Mouse (Mus musculus) embryonic facial prominence, embryonic 11.5 days (tissue): ENCODE measurements around the gene Cd101. TPM values are rescaled to one million over a fixed set of nuclear protein-coding genes. Genes with fewer than 3 reads are reported as not detected.

ENCODE experiments used
- ATAC-seq: fragments of 200-750 bp; cut with Nextera tagmentation; replicated peaks from 2 replicates; pipeline ENCODE4 v1.8.0; 2017; ENCODE audit warnings: low read depth; ENCODE audit not compliant: insufficient number of reproducible peaks, low FRiP score, low TSS enrichment
- DNase-seq: peaks from one replicate; pipeline ENCODE4 v3.0.0-alpha.2; 2015; ENCODE audit warnings: low spot score
- H3K27ac ChIP-seq: fragments of 300-500 bp; sonication (generic); replicated peaks from 2 replicates; pipeline ENCODE4 v1.5.1; 2014; ENCODE audit warnings: mild to moderate bottlenecking, low read depth, low read length, control low read depth
- H3K27me3 ChIP-seq: fragments of 300-500 bp; sonication (generic); 2 replicates; pipeline ENCODE4 v1.6.1; 2014; ENCODE audit warnings: mild to moderate bottlenecking, low read length, moderate library complexity, mixed read lengths; ENCODE audit not compliant: control insufficient read depth, insufficient read depth
- H3K36me3 ChIP-seq: fragments of 300-500 bp; sonication (generic); replicated peaks from 2 replicates; pipeline ENCODE4 v1.6.1; 2014; ENCODE audit warnings: low read depth, mild to moderate bottlenecking, low read length, moderate library complexity, mixed read lengths; ENCODE audit not compliant: control insufficient read depth, insufficient read depth
- H3K4me1 ChIP-seq: fragments of 300-500 bp; sonication (generic); 2 replicates; pipeline ENCODE4 v1.6.1; 2014; ENCODE audit warnings: low read length, mixed read lengths; ENCODE audit not compliant: control insufficient read depth, insufficient read depth
- H3K4me2 ChIP-seq: fragments of 300-500 bp; sonication (generic); 2 replicates; pipeline ENCODE4 v1.6.1; 2014; ENCODE audit warnings: low read depth, mild to moderate bottlenecking, control low read depth, low read length, moderate library complexity
- H3K4me3 ChIP-seq: fragments of 300-500 bp; sonication (generic); 2 replicates; pipeline ENCODE4 v1.5.1; 2014; ENCODE audit warnings: low read depth, low read length, control low read depth
- H3K9ac ChIP-seq: fragments of 300-500 bp; sonication (generic); replicated peaks from 2 replicates; pipeline ENCODE4 v1.6.1; 2014; ENCODE audit warnings: mild to moderate bottlenecking, control low read depth, low read length
- H3K9me3 ChIP-seq: fragments of 300-500 bp; sonication (generic); replicated peaks from 2 replicates; pipeline ENCODE4 v1.6.1; 2016; ENCODE audit warnings: mild to moderate bottlenecking, low read length, inconsistent platforms, mixed read lengths; ENCODE audit not compliant: control insufficient read depth
- WGBS: fragments of 180-500 bp; shearing (Covaris S2); extraction: QIAGEN DNeasy Blood & Tissue Kit; methylation state at CpG from one replicate; pipeline ENCODE4 v1.1.7; 2014; 5-methylcytosine and 5-hydroxymethylcytosine counted together
- polyA plus RNA-seq: library from polyadenylated mRNA; unstranded; fragments of >200 nt; fragmentation: Nextera tagmentation; extraction: Ambion mirVana; gene quantifications from 2 replicates; pipeline ENCODE4 v1.2.1, GENCODE M21; 2014

Gene Cd101
- polyA plus RNA-seq, 1 experiment from 2014 or later = not detected

DNA sequence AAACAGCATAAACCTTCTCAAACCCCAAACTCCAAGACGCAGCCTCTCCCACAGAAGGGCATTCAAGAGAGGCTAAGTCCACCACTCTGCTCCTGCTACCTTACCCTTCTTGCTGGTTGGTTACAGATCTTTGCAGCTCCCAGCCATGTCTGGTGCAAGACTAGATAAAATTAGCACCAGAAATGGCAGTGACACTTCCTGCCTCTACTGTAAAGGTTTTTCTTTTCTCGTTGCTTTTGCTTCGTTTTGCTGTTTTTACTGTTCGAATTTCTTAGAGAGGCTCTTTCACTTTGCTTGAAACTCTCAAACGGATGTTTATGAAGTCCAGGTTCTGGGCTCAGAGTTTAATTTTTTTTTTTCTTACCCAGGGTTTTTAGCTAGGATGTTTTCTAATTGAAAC lies 8.3 kb downstream of the Cd101 start:
- Histone ChIP-seq H3K4me3 (no peak overlapping the region), H3K36me3 (no peaks in the 10 kb centered on the region), H3K9me3 (no peaks in the 10 kb centered on the region), H3K27me3 (no peaks in the 10 kb centered on the region), H3K4me1 (no peaks in the 10 kb centered on the region), H3K9ac (no peak overlapping the region), H3K27ac (no peak overlapping the region), H3K4me2 (no peak overlapping the region)
- ATAC-seq (no peak), DNase-seq (no peak)
- WGBS = 87% methylated on average over 5 of the region's 5 CpGs

DNA sequence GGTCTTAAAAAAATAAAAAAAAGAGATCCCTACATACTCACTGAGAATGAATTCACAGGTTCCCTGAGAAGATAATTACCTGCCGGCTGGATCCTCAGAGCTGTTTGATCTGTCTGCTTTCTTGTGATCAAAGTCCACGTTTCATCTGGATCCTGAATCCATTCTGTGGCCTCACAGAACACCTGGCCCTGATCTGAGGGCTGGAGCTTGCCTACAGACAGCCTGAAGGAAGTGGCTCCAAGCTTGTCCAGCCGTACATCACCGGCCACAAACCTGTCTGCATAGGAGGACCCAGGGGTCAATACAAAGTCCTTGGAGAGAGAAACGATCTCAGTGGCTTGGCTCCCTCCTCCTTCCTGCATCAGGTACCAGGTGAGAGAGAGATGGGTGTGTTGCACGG lies 10.9 kb downstream of the Cd101 start:
- no peaks in the 10 kb centered on the region for H3K36me3 ChIP-seq
- no peaks in the 10 kb centered on the region for H3K4me1 ChIP-seq
- no peak overlapping the region for H3K27ac ChIP-seq
- WGBS = 80% methylated on average over 6 of the region's 6 CpGs
- H3K9me3 ChIP-seq = no peaks in the 10 kb centered on the region
- no peak for ATAC-seq
- H3K27me3 ChIP-seq = no peaks in the 10 kb centered on the region
- H3K9ac ChIP-seq = no peak overlapping the region
- H3K4me2 ChIP-seq = no peak overlapping the region
- DNase-seq = no peak
- no peak overlapping the region for H3K4me3 ChIP-seq

DNA sequence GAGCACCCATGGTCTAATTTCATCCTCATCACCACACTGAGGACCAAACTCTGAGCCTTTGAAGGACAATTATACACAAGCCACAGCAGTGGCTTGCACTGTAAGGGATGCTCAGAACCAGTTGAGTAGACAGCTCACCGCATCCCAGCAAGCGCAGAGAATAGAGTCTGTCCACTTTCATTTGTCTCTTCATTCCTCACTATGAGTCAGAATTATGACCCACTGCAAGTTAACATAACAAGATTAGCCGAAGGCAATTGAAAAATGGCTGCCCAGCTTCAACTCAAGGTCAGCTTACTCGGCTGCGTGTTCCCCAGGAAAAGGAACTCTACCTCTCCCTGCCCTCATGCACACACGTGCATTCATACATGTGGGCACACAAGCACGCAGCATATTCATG lies 13.3 kb downstream of the Cd101 start:
- H3K4me3 ChIP-seq = no peak overlapping the region
- H3K36me3 ChIP-seq = no peaks in the 10 kb centered on the region
- DNase-seq = no peak
- H3K4me1 ChIP-seq = no peaks in the 10 kb centered on the region; the same call in 1 of the 2 replicates
- WGBS = 86% methylated on average over 7 of the region's 7 CpGs
- H3K9me3 ChIP-seq = no peaks in the 10 kb centered on the region
- H3K27ac ChIP-seq = no peak overlapping the region
- no peaks in the 10 kb centered on the region for H3K27me3 ChIP-seq
- ATAC-seq = no peak
- H3K9ac ChIP-seq = no peak overlapping the region
- no peak overlapping the region for H3K4me2 ChIP-seq

DNA sequence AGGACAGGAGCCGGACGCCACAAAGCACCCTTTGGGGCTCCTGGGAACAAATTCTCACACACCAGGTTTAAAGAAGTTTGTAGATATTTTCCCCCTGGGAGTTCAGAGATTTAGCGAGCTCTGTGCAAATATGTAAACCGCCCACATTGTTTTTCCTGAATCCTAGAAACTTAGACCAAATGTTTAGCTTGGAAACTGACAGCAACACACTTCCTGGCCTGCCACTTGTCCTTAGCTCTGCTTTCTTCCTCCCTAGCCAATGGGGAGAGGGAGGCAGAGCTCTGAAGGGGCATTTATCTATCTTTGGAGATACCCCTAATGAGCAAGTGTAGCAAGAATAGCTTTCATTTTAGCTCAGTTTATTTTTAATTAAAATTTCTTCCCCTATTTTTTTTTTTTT lies 14.1 kb downstream of the Cd101 start:
- Histone ChIP-seq H3K27ac (no peak overlapping the region), H3K9me3 (no peaks in the 10 kb centered on the region), H3K9ac (no peak overlapping the region), H3K4me1 (no peaks in the 10 kb centered on the region; the same call in 1 of the 2 replicates), H3K36me3 (no peaks in the 10 kb centered on the region), H3K4me3 (no peak overlapping the region), H3K27me3 (no peaks in the 10 kb centered on the region), H3K4me2 (no peak overlapping the region)
- WGBS = 53% methylated on average over 4 of the region's 4 CpGs
- DNase-seq = no peak
- ATAC-seq = no peak

DNA sequence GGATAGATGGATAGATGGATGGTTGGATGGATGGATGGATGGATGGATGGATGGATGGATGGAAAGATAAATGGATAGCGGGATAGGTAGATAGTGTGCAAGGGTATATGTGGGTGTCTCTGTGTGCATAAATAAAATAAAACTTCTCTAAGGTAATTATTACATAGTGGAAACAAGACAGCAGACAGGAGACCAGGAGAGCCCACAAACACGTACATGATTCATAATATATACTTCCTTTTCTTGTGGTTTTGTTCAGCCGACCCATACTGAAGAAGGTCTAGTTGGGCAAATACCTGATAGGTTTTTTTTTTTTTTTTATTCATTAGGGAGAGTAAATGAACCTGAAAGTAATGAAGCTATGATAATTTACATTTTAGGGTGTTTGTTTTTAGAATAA lies 15.8 kb downstream of the Cd101 start:
- no peak for ATAC-seq

DNA sequence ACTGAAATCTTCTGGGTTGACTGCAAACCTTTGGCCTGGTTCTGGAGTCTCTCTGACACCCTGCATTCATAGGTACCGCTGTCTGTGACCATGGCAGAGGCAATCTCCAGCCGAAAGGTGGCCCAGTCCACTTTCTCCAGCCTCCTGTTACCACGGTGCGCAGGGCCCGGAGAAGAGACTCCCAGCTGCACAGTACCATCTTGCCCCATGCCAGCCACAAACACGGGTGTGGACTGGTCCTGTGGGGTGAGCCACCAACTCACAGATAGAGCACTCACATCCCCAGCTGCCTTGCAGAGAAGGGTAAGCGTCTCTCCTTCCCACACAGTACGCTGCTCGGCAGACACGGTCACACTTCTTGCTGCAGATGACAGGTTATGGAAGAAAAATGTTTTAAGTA lies 16.4 kb downstream of the Cd101 start:
- 95% methylated on average over 10 of the region's 10 CpGs for WGBS
- Histone ChIP-seq H3K9me3 (no peaks in the 10 kb centered on the region), H3K36me3 (no peaks in the 10 kb centered on the region), H3K4me3 (no peak overlapping the region), H3K9ac (no peak overlapping the region), H3K4me2 (no peak overlapping the region), H3K27ac (no peak overlapping the region), H3K27me3 (no peaks in the 10 kb centered on the region), H3K4me1 (no peaks in the 10 kb centered on the region; the same call in 1 of the 2 replicates)
- DNase-seq (no peak), ATAC-seq (no peak)

More for the DNA sequence above, 15.8 kb downstream of the Cd101 start:
- H3K4me2 ChIP-seq = no peak overlapping the region
- H3K36me3 ChIP-seq = no peaks in the 10 kb centered on the region
- H3K27ac ChIP-seq = no peak overlapping the region
- WGBS = 90% methylated on average over 3 of the region's 3 CpGs
- H3K27me3 ChIP-seq = no peaks in the 10 kb centered on the region
- H3K4me1 ChIP-seq = no peaks in the 10 kb centered on the region; the same call in 1 of the 2 replicates
- no peak for DNase-seq
- no peak overlapping the region for H3K4me3 ChIP-seq
- no peak overlapping the region for H3K9ac ChIP-seq
- H3K9me3 ChIP-seq = no peaks in the 10 kb centered on the region

DNA sequence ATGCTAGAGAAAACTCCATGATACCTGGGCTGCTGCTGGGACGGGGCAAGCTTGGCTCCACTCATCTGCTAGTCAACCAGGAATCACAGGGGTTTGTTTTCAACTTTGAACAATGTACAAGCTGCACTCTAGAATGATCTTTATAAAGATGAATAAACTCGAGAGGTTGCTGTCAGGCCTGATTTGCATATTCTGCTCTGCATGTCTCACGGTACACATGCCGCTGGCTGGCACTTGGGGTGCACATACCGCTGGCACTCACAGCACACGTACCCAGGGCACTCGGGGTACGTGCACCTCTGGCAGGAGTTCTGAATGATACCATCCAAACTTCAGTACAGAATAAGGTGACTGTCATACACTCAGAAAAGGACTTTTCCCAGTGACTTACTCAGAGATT lies 16.8 kb downstream of the Cd101 start:
- Histone ChIP-seq H3K4me1 (no peaks in the 10 kb centered on the region; the same call in 1 of the 2 replicates), H3K4me2 (no peak overlapping the region), H3K27ac (no peak overlapping the region), H3K36me3 (no peaks in the 10 kb centered on the region), H3K9me3 (no peaks in the 10 kb centered on the region), H3K27me3 (no peaks in the 10 kb centered on the region), H3K9ac (no peak overlapping the region), H3K4me3 (no peak overlapping the region)
- WGBS = 88% methylated on average over 8 of the region's 8 CpGs
- ATAC-seq (no peak), DNase-seq (no peak)

DNA sequence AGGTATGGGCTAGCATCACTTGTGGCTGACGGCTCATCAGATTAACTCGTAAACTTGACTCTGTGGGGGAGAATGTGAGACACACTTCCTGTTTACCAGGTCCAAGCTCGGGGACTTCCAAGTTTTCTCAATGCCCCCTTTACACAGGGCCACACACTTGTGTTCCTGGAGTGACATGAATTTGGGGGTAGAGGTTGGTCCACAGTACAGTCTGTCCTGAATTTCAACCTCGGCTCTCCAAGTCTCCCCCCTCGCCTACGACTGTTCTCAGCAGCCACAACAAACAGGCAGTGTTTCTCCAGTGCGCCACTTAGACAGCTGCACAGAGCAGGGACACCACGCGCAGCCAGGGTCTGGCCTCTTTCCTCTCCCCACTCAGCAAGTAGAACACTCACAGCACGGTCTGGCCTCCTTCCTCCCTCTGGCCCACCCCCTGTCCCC lies 17.2 kb downstream of the Cd101 start:
- no peak overlapping the region for H3K9ac ChIP-seq
- WGBS = 52% methylated on average over 10 of the region's 10 CpGs
- H3K27ac ChIP-seq = no peak overlapping the region
- H3K4me2 ChIP-seq = no peak overlapping the region
- no peaks in the 10 kb centered on the region for H3K27me3 ChIP-seq
- no peaks in the 10 kb centered on the region for H3K9me3 ChIP-seq
- no peaks in the 10 kb centered on the region; the same call in 1 of the 2 replicates for H3K4me1 ChIP-seq
- no peak for DNase-seq
- no peak overlapping the region for H3K4me3 ChIP-seq
- no peak for ATAC-seq
- H3K36me3 ChIP-seq = no peaks in the 10 kb centered on the region
